Mouse (Mus musculus) limb, embryonic 15.5 days (tissue): ENCODE measurements around the gene Sash1. TPM values are rescaled to one million over a fixed set of nuclear protein-coding genes. Genes with fewer than 3 reads are reported as not detected.

Experiments
- ATAC-seq: fragments of 200-750 bp; cut with Nextera tagmentation; 2 replicates; pipeline ENCODE4 v1.8.0; 2017; ENCODE audit warnings: low read depth, moderate TSS enrichment; ENCODE audit not compliant: insufficient number of reproducible peaks, low FRiP score, low TSS enrichment
- H3K27ac ChIP-seq: fragments of 300-500 bp; sonication (generic); 2 replicates; pipeline ENCODE4 v1.5.1; 2015; ENCODE audit warnings: moderate library complexity, mild to moderate bottlenecking, inconsistent platforms
- H3K27me3 ChIP-seq: fragments of 300-500 bp; sonication (generic); 2 replicates; pipeline ENCODE4 v1.6.1; 2015; ENCODE audit warnings: inconsistent platforms
- H3K36me3 ChIP-seq: fragments of 300-500 bp; sonication (generic); 2 replicates; pipeline ENCODE4 v1.6.1; 2015; ENCODE audit warnings: inconsistent platforms
- H3K4me1 ChIP-seq: fragments of 300-500 bp; sonication (generic); 2 replicates; pipeline ENCODE4 v1.6.1; 2015; ENCODE audit warnings: inconsistent platforms
- H3K4me2 ChIP-seq: fragments of 300-500 bp; sonication (generic); 2 replicates; pipeline ENCODE4 v1.6.1; 2015; ENCODE audit warnings: mild to moderate bottlenecking, inconsistent platforms
- H3K4me3 ChIP-seq: fragments of 300-500 bp; sonication (generic); 2 replicates; pipeline ENCODE4 v1.5.1; 2015; ENCODE audit warnings: mild to moderate bottlenecking, inconsistent platforms
- H3K9ac ChIP-seq: fragments of 300-500 bp; sonication (generic); 2 replicates; pipeline ENCODE4 v1.6.1; 2015; ENCODE audit warnings: inconsistent platforms
- H3K9me3 ChIP-seq: fragments of 300-500 bp; sonication (generic); 2 replicates; pipeline ENCODE4 v1.6.1; 2016; ENCODE audit warnings: inconsistent platforms
- WGBS: fragments of 180-500 bp; shearing (Covaris S2); methylation state at CpG from one replicate; pipeline ENCODE4 v1.1.7; 2015; 5-methylcytosine and 5-hydroxymethylcytosine counted together
- polyA plus RNA-seq: library from polyadenylated mRNA; unstranded; fragments of >200 nt; fragmentation: Nextera tagmentation; extraction: Ambion mirVana; gene quantifications from 2 replicates; pipeline ENCODE4 v1.2.1, GENCODE M21; 2015

The Sash1 gene
- 5.9 and 6.3 TPM in 2 replicates for polyA plus RNA-seq

GRCm38 (mm10) chr10:8885630-8886527, at the start of gene Sash1:
TSS of gene Sash1 (minus strand) at chr10:8886070.
- H3K4me3 ChIP-seq: peak within 1 kb of the TSS; percentile 84

GRCm38 (mm10) chr10:8935601-8936000, 49.7 kb upstream of the Sash1 start:
- no peaks in the 10 kb centered on the region for H3K9me3 ChIP-seq
- H3K4me3 ChIP-seq: no peak overlapping the region
- no peak overlapping the region for H3K27ac ChIP-seq
- H3K27me3 ChIP-seq: no peaks in the 10 kb centered on the region
- no peak for ATAC-seq
- 43% methylated on average over 4 of the region's 4 CpGs for WGBS
- H3K36me3 ChIP-seq: no peaks in the 10 kb centered on the region
- H3K4me1 ChIP-seq: 0 out of 2 replicates have a peak, but pooled peaks cover 2% of the 10 kb centered on the region
- no peak overlapping the region for H3K4me2 ChIP-seq
- H3K9ac ChIP-seq: no peak overlapping the region

More at GRCm38 (mm10) chr10:8885630-8886527, at the start of gene Sash1:
- Histone ChIP-seq H3K9ac (peak within 1 kb of the TSS; percentile 78), H3K4me1 (peaks cover 21% of the 10 kb centered on the region), H3K27ac (peak within 1 kb of the TSS; percentile 94), H3K27me3 (no peaks in the 10 kb centered on the region), H3K36me3 (no peaks in the 10 kb centered on the region), H3K9me3 (no peaks in the 10 kb centered on the region), H3K4me2 (peak within 1 kb of the TSS; percentile 76)
- WGBS: under 1% methylated on average over 80 of the region's 80 CpGs
- peak; percentile 88 for ATAC-seq

GRCm38 (mm10) chr10:8933451-8934372, 47.8 kb upstream of the Sash1 start:
- ATAC-seq: no peak
- H3K4me2 ChIP-seq: no peak overlapping the region
- H3K4me3 ChIP-seq: no peak overlapping the region
- H3K27ac ChIP-seq: no peak overlapping the region
- 77% methylated on average over 10 of the region's 10 CpGs for WGBS
- H3K36me3 ChIP-seq: no peaks in the 10 kb centered on the region
- no peaks in the 10 kb centered on the region for H3K9me3 ChIP-seq
- H3K4me1 ChIP-seq: peaks cover 6% of the 10 kb centered on the region; the same call in 1 of the 2 replicates
- H3K9ac ChIP-seq: no peak overlapping the region
- H3K27me3 ChIP-seq: no peaks in the 10 kb centered on the region

GRCm38 (mm10) chr10:8931548-8932240, 45.8 kb upstream of the Sash1 start:
- ATAC-seq: no peak
- 81% methylated on average over 8 of the region's 8 CpGs for WGBS
- Histone ChIP-seq H3K9me3 (no peaks in the 10 kb centered on the region), H3K36me3 (no peaks in the 10 kb centered on the region), H3K27ac (no peak overlapping the region), H3K4me1 (peaks cover 8% of the 10 kb centered on the region; the same call in 1 of the 2 replicates), H3K27me3 (no peaks in the 10 kb centered on the region), H3K4me3 (no peak overlapping the region), H3K9ac (no peak overlapping the region), H3K4me2 (no peak overlapping the region)

GRCm38 (mm10) chr10:8930672-8931071, 44.8 kb upstream of the Sash1 start:
- H3K9ac ChIP-seq: no peak overlapping the region
- no peaks in the 10 kb centered on the region for H3K36me3 ChIP-seq
- no peaks in the 10 kb centered on the region for H3K9me3 ChIP-seq
- no peak overlapping the region for H3K4me2 ChIP-seq
- no peak overlapping the region for H3K4me3 ChIP-seq
- H3K27me3 ChIP-seq: no peaks in the 10 kb centered on the region
- ATAC-seq: no peak
- H3K27ac ChIP-seq: no peak overlapping the region
- peaks cover 8% of the 10 kb centered on the region; the same call in 1 of the 2 replicates for H3K4me1 ChIP-seq

GRCm38 (mm10) chr10:8928775-8929647, 43.1 kb upstream of the Sash1 start:
- 36% methylated on average over 10 of the region's 10 CpGs for WGBS
- no peak for ATAC-seq

GRCm38 (mm10) chr10:8928261-8928660, 42.4 kb upstream of the Sash1 start:
- no peak overlapping the region for H3K4me2 ChIP-seq
- peaks cover 6% of the 10 kb centered on the region; the same call in 1 of the 2 replicates for H3K4me1 ChIP-seq
- H3K27ac ChIP-seq: no peak overlapping the region
- H3K9ac ChIP-seq: no peak overlapping the region
- ATAC-seq: no peak
- no peak overlapping the region for H3K4me3 ChIP-seq
- no peaks in the 10 kb centered on the region for H3K36me3 ChIP-seq
- H3K9me3 ChIP-seq: no peaks in the 10 kb centered on the region
- no peaks in the 10 kb centered on the region for H3K27me3 ChIP-seq

More at GRCm38 (mm10) chr10:8928775-8929647, 43.1 kb upstream of the Sash1 start:
- Histone ChIP-seq H3K27ac (no peak overlapping the region), H3K4me1 (peaks cover 8% of the 10 kb centered on the region; the same call in 1 of the 2 replicates), H3K36me3 (no peaks in the 10 kb centered on the region), H3K9me3 (no peaks in the 10 kb centered on the region), H3K4me2 (no peak overlapping the region), H3K4me3 (no peak overlapping the region), H3K9ac (no peak overlapping the region), H3K27me3 (no peaks in the 10 kb centered on the region)

- H3K4me1 ChIP-seq: peaks cover 6% of the 10 kb centered on the region; the same call in 1 of the 2 replicates
- 93% methylated on average over 3 of the region's 3 CpGs for WGBS
- no peak overlapping the region for H3K27ac ChIP-seq
- H3K4me2 ChIP-seq: no peak overlapping the region
- no peak overlapping the region for H3K4me3 ChIP-seq
- no peaks in the 10 kb centered on the region for H3K36me3 ChIP-seq
- no peaks in the 10 kb centered on the region for H3K9me3 ChIP-seq
- no peaks in the 10 kb centered on the region for H3K27me3 ChIP-seq
- ATAC-seq: no peak
- H3K9ac ChIP-seq: no peak overlapping the region
Measured at GRCm38 (mm10) chr10:8926906-8927305, 41.0 kb upstream of the Sash1 start.

- Histone ChIP-seq H3K4me3 (no peak overlapping the region), H3K27me3 (no peaks in the 10 kb centered on the region), H3K9me3 (no peaks in the 10 kb centered on the region), H3K4me1 (peaks cover 6% of the 10 kb centered on the region; the same call in 1 of the 2 replicates), H3K4me2 (no peak overlapping the region), H3K27ac (no peak overlapping the region), H3K36me3 (no peaks in the 10 kb centered on the region), H3K9ac (no peak overlapping the region)
- 83% methylated on average over 3 of the region's 3 CpGs for WGBS
- no peak for ATAC-seq
Measured at GRCm38 (mm10) chr10:8926295-8926694, 40.4 kb upstream of the Sash1 start.

- H3K9ac ChIP-seq: no peak overlapping the region
- H3K36me3 ChIP-seq: no peaks in the 10 kb centered on the region
- H3K4me3 ChIP-seq: no peak overlapping the region
- no peaks in the 10 kb centered on the region for H3K9me3 ChIP-seq
- peaks cover 6% of the 10 kb centered on the region; the same call in 1 of the 2 replicates for H3K4me1 ChIP-seq
- no peak for ATAC-seq
- no peaks in the 10 kb centered on the region for H3K27me3 ChIP-seq
- no peak overlapping the region for H3K4me2 ChIP-seq
- no peak overlapping the region for H3K27ac ChIP-seq
- WGBS: 55% methylated on average over 5 of the region's 5 CpGs
Measured at GRCm38 (mm10) chr10:8925299-8925698, 39.4 kb upstream of the Sash1 start.
